Comparison of ENCODE assay signal across 15 mouse cellular contexts in genomic region chr11:93490211-93490820, GRCm38 (mm10).
A peak's percentile ranks its signal among the peaks of the same experiment; 100 is the strongest.
DNase-seq lines count a peak whose midpoint lies in the region; ATAC-seq lines count a peak whose summit lies in the region.
"Had no signal": no experiment of that assay in that cellular context is flagged by ENCODE, and none has a peak within 500 bp of the region (broad histone marks: within the 10 kb centered on the region; RNA-seq: fewer than 3 reads in every experiment).

No protein-coding gene starts in this region.

- peak; percentile 20 to 50 for DNase-seq in frontal cortex, adult 2 months (ENCODE audit: extremely low spot score in 1 of 2, low spot score in 1 of 2)
- no peak for DNase-seq in frontal cortex, postnatal 14 days (ENCODE audit: low spot score in 2 of 2)
- DNase-seq in right cerebral cortex, adult 18-20 months = peak; percentile 52
- DNase-seq in right cerebral cortex, postnatal 14 days = no peak
- peak; percentile 97 for DNase-seq in cerebellum, adult 9-10 months
- peak; percentile 14 to 45 for DNase-seq in right cerebral cortex, postnatal 36 days (ENCODE audit: low spot score in 2 of 2)
- DNase-seq in thymus, postnatal 14 days = no peak
- DNase-seq: adrenal gland, postnatal 25 days; embryo, embryonic 11 days; gastrocnemius, postnatal 25 days; kidney, adult 18-20 months; kidney, postnatal 10 days; liver, embryonic 13.5 days had no signal

- ATAC-seq in monocyte, adult 5-6 weeks (replicated peaks; ENCODE audit: insufficient number of reproducible peaks, low FRiP score, low TSS enrichment, poor library complexity, severe bottlenecking) = no peak
- ATAC-seq: forebrain, embryonic 16.5 days had no signal

Comparison
In these comparisons a context has a peak if more than half of its experiments do, and no peak if none do; other contexts are left out.
1. DNase-seq: peak in frontal cortex, adult 2 months (2 of 2), right cerebral cortex, adult 18-20 months (single experiment), cerebellum, adult 9-10 months (single experiment) and right cerebral cortex, postnatal 36 days (2 of 2); none in frontal cortex, postnatal 14 days (0 of 2), right cerebral cortex, postnatal 14 days (single experiment) and thymus, postnatal 14 days (single experiment).